Mouse (Mus musculus): Measurements from ENCODE around the gene Slco4a1. TPM values are rescaled to one million over a fixed set of nuclear protein-coding genes. Genes with fewer than 3 reads are reported as not detected.

Gene Slco4a1
- polyA plus RNA-seq, 1 experiment from 2014 or later: 1.9 TPM

DNA sequence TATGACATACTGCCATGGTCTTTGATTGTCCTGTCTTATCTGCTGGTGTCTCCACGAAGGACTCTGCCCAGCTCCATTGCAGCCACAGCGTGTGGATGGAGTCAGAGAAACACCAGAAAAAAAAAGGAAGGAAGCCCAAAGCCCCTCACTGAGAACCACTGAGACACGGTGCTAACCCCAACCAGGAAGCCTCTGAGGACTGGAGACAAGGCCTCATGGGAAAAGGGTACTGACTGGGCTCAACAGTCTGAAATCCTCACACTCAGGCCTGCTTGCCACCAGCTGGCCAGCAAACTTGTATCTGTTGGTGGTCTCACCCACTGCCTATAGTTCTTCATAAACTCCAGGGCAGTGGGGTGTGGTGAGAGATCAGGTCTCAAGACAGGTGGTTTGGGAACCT, 16.3 kb upstream of the Slco4a1 start:
- Histone ChIP-seq H3K36me3 (ENCODE audit: control insufficient read depth, insufficient read depth, low read length) (no peaks in the 10 kb centered on the region), H3K27me3 (ENCODE audit: control insufficient read depth, insufficient read depth, low read length) (no peaks in the 10 kb centered on the region), H3K9me3 (ENCODE audit: control insufficient read depth, low read length) (no peaks in the 10 kb centered on the region), H3K4me2 (ENCODE audit: low read depth, severe bottlenecking) (no peak overlapping the region), H3K4me3 (ENCODE audit: low read depth, low read length) (no peak overlapping the region), H3K27ac (replicated peaks; ENCODE audit: low read depth, low read length) (no peak overlapping the region), H3K4me1 (ENCODE audit: control insufficient read depth, insufficient read depth, low read length) (peaks cover 20% of the 10 kb centered on the region), H3K9ac (ENCODE audit: low read length) (no peak overlapping the region)
- ATAC-seq (ENCODE audit: insufficient number of reproducible peaks, low FRiP score, low TSS enrichment, low read depth): no peak
- no peak for DNase-seq (ENCODE audit: low spot score)
- WGBS: 73% methylated on average over 3 of the region's 3 CpGs

DNA sequence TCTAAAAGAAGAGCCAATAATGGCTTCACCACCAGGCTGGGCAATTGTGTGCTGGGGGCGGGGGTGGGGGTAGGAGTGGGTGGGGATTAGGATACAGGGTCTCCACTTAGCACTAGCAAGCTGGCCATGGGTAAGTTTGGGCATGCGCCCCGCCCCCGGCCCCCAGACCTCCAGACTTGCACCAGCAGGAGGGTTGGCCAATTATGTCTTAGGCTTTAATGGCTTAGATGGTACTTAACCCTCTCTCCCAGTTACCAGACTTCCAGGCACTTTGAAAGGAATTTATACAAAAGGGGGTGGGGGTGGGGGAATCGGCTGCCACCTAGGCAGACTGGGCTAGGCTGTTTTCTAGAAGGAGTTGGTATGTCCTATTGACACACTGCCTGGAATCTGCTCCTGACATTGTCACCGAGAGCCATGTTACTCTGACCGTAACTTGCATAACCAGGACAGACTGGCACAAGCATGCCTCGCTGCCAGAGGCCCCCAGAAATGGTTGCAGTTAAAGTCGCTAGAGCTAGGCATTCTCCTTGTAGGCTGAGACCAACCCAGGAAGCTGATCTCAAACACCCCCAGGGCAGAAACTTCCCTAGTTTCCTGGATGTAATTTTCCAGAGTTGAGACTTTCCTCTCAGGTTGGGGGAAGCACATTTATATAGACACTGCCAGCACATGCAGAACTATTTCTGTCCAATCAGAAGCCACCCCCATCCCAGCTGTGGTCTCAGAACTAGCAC, 15.3 kb upstream of the Slco4a1 start:
- peak; percentile 30 for DNase-seq (ENCODE audit: low spot score)
- Histone ChIP-seq H3K9ac (ENCODE audit: low read length) (no peak overlapping the region), H3K4me3 (ENCODE audit: low read depth, low read length) (no peak overlapping the region), H3K27me3 (ENCODE audit: control insufficient read depth, insufficient read depth, low read length) (no peaks in the 10 kb centered on the region), H3K4me1 (ENCODE audit: control insufficient read depth, insufficient read depth, low read length) (peaks cover 20% of the 10 kb centered on the region), H3K4me2 (ENCODE audit: low read depth, severe bottlenecking) (no peak overlapping the region), H3K9me3 (ENCODE audit: control insufficient read depth, low read length) (no peaks in the 10 kb centered on the region), H3K27ac (replicated peaks; ENCODE audit: low read depth, low read length) (0 out of 2 replicates have a peak overlapping the region, but pooled peaks have one; percentile 6), H3K36me3 (ENCODE audit: control insufficient read depth, insufficient read depth, low read length) (no peaks in the 10 kb centered on the region)
- ATAC-seq (ENCODE audit: insufficient number of reproducible peaks, low FRiP score, low TSS enrichment, low read depth): peak; percentile 50; the same call in 1 of the 2 replicates
- 35% methylated on average over 9 of the region's 9 CpGs for WGBS

DNA sequence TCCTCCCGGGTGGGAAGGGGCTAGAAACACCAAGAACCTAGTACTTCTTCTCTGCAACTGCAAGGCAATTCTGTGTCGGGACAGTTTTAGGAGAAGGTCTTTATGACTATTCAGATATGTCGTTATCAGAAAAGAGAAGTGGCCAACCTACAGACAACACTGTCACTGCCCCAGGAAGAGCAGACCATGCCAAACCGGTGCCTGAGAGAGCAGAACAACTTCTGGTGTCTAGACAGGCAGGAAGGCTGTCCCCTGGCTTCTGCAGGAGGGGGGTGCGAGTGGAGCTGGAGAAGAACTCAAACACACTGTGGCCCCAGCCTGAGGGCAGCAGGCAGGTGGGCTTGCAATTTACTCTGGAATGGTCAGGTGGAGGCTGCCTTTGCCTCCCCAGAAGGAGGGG, 14.0 kb upstream of the Slco4a1 start:
- 77% methylated on average over 5 of the region's 5 CpGs for whole genome bisulfite sequencing
- no peak overlapping the region for H3K27ac ChIP-seq (replicated peaks; ENCODE audit: low read depth, low read length)
- no peak for ATAC-seq (ENCODE audit: insufficient number of reproducible peaks, low FRiP score, low TSS enrichment, low read depth)

DNA sequence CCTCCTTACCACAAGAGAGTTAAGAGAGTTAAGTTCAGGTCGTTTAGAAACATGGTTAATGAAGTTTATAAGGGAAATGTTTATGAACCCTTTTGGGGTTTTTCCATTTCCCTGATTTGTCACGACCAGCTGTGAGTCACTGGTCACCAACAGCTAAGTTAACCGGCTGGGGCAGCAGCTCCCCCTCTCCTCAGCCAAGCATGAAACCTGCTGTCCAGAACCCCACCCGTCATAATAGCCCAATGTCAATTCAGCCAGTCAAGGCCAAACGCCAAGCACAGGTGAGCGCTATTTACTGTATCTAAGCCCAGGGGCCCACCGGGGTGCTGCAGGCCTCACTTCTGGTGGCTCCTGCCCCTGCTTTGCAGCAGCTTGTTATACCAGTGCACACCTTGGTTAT, 12.2 kb upstream of the Slco4a1 start:
- DNase-seq (ENCODE audit: low spot score): no peak
- no peak overlapping the region for H3K4me3 ChIP-seq (ENCODE audit: low read depth, low read length)
- H3K9ac ChIP-seq (ENCODE audit: low read length): no peak overlapping the region
- H3K4me2 ChIP-seq (ENCODE audit: low read depth, severe bottlenecking): no peak overlapping the region
- ATAC-seq (ENCODE audit: insufficient number of reproducible peaks, low FRiP score, low TSS enrichment, low read depth): no peak
- H3K9me3 ChIP-seq (ENCODE audit: control insufficient read depth, low read length): no peaks in the 10 kb centered on the region
- peaks cover 20% of the 10 kb centered on the region for H3K4me1 ChIP-seq (ENCODE audit: control insufficient read depth, insufficient read depth, low read length)
- H3K27me3 ChIP-seq (ENCODE audit: control insufficient read depth, insufficient read depth, low read length): no peaks in the 10 kb centered on the region
- WGBS: 56% methylated on average over 7 of the region's 7 CpGs
- no peak overlapping the region for H3K27ac ChIP-seq (replicated peaks; ENCODE audit: low read depth, low read length)
- H3K36me3 ChIP-seq (ENCODE audit: control insufficient read depth, insufficient read depth, low read length): no peaks in the 10 kb centered on the region

More for the DNA sequence above, 14.0 kb upstream of the Slco4a1 start:
- no peaks in the 10 kb centered on the region for H3K36me3 ChIP-seq (ENCODE audit: control insufficient read depth, insufficient read depth, low read length)
- DNase-seq (ENCODE audit: low spot score): no peak
- peaks cover 20% of the 10 kb centered on the region for H3K4me1 ChIP-seq (ENCODE audit: control insufficient read depth, insufficient read depth, low read length)
- H3K27me3 ChIP-seq (ENCODE audit: control insufficient read depth, insufficient read depth, low read length): no peaks in the 10 kb centered on the region
- H3K4me2 ChIP-seq (ENCODE audit: low read depth, severe bottlenecking): no peak overlapping the region
- H3K9me3 ChIP-seq (ENCODE audit: control insufficient read depth, low read length): no peaks in the 10 kb centered on the region
- no peak overlapping the region for H3K9ac ChIP-seq (ENCODE audit: low read length)
- no peak overlapping the region for H3K4me3 ChIP-seq (ENCODE audit: low read depth, low read length)

DNA sequence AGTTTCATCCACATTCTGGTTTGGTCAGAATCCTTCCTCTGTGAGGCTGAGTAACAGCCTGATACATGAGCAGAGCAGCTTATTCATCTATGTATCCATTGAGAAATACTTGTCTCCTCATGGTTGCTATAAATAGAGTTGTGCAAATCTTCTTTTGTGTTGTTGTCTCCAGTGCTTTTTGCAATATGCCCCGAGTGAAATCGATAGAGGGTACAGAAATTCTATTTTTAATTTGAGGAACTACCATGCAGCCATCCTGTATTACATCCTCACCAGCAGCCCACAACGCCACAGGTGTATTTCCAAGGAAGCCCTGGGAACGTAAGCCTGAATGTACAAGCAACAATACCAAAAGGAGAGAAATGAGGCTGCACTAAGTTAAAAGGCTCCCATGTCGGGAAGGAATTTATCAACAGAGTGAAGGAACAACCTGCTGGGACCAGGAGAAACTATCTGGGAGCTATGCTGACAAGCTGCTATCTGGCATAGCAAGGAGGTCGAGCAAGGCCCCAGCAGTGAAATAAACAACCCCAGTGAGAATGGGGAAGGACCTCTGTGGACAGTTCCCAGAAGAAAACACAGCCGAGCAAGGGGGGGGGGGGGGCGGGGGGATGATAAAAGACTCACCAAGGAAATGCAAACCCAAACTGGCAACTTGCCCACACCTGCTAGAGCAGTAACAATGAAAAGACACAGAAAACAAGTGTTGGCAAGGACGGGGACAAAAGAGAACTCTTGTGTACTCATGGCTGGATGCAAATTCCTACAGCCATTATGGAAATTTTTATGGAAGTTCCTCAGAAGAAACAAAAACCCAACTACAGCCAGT, 10.9 kb upstream of the Slco4a1 start:
- Histone ChIP-seq H3K4me3 (ENCODE audit: low read depth, low read length) (no peak overlapping the region), H3K4me2 (ENCODE audit: low read depth, severe bottlenecking) (no peak overlapping the region), H3K9ac (ENCODE audit: low read length) (no peak overlapping the region), H3K36me3 (ENCODE audit: control insufficient read depth, insufficient read depth, low read length) (no peaks in the 10 kb centered on the region), H3K4me1 (ENCODE audit: control insufficient read depth, insufficient read depth, low read length) (peaks cover 17% of the 10 kb centered on the region; the same call in 1 of the 2 replicates), H3K9me3 (ENCODE audit: control insufficient read depth, low read length) (no peaks in the 10 kb centered on the region), H3K27me3 (ENCODE audit: control insufficient read depth, insufficient read depth, low read length) (no peaks in the 10 kb centered on the region), H3K27ac (replicated peaks; ENCODE audit: low read depth, low read length) (no peak overlapping the region)
- DNase-seq (ENCODE audit: low spot score) (no peak), ATAC-seq (ENCODE audit: insufficient number of reproducible peaks, low FRiP score, low TSS enrichment, low read depth) (no peak)
- 55% methylated on average over 9 of the region's 9 CpGs for WGBS

DNA sequence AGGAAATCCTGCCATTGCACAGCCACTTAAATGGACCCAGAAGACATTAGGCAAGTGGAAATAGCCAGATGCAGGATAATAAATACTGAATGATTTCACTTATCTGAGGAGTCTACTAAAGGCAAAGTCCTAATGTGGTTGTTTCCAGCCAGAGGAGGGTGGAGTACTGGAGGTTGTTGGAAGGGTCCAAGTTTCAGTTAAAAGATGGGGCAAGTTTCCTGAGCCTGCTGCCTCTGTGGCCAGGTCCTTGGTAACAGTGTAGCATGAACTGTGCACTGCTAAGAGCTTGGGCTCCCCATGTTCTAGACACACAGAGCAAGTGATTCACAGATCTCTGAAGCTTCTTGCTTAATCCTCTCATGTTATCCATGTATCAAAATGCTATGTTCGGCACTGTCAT, 10.1 kb upstream of the Slco4a1 start:
- no peak overlapping the region for H3K4me3 ChIP-seq (ENCODE audit: low read depth, low read length)
- H3K4me2 ChIP-seq (ENCODE audit: low read depth, severe bottlenecking): no peak overlapping the region
- H3K27me3 ChIP-seq (ENCODE audit: control insufficient read depth, insufficient read depth, low read length): no peaks in the 10 kb centered on the region
- 95% methylated on average over 1 of the region's 1 CpGs for WGBS
- DNase-seq (ENCODE audit: low spot score): no peak
- no peak for ATAC-seq (ENCODE audit: insufficient number of reproducible peaks, low FRiP score, low TSS enrichment, low read depth)
- H3K36me3 ChIP-seq (ENCODE audit: control insufficient read depth, insufficient read depth, low read length): no peaks in the 10 kb centered on the region
- peaks cover 10% of the 10 kb centered on the region; the same call in 1 of the 2 replicates for H3K4me1 ChIP-seq (ENCODE audit: control insufficient read depth, insufficient read depth, low read length)
- H3K9me3 ChIP-seq (ENCODE audit: control insufficient read depth, low read length): no peaks in the 10 kb centered on the region
- no peak overlapping the region for H3K27ac ChIP-seq (replicated peaks; ENCODE audit: low read depth, low read length)
- no peak overlapping the region for H3K9ac ChIP-seq (ENCODE audit: low read length)

DNA sequence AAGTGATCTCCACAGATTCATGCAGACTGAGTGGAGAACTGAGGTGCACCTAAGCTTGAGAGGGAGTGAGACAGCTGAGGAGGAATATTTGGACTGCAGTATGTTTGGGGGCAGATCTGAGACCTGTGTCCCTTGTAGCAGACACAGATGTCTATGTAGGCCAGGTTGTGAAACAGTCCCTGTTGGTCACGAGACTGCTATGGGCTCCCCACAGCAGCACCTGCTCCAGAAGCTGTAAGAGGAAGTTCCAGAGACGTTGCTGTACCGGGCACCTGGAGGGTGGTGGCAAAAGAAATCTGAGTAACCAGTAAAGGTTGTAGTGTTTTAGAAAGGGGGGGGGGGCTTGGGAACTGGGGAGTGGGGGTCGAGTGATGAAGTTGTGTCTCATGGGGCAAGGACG, 7.0 kb upstream of the Slco4a1 start:
- Histone ChIP-seq H3K36me3 (ENCODE audit: control insufficient read depth, insufficient read depth, low read length) (no peaks in the 10 kb centered on the region), H3K9ac (ENCODE audit: low read length) (no peak overlapping the region), H3K4me3 (ENCODE audit: low read depth, low read length) (no peak overlapping the region), H3K27ac (replicated peaks; ENCODE audit: low read depth, low read length) (no peak overlapping the region), H3K4me1 (ENCODE audit: control insufficient read depth, insufficient read depth, low read length) (0 out of 2 replicates have a peak, but pooled peaks cover 3% of the 10 kb centered on the region), H3K4me2 (ENCODE audit: low read depth, severe bottlenecking) (no peak overlapping the region), H3K27me3 (ENCODE audit: control insufficient read depth, insufficient read depth, low read length) (no peaks in the 10 kb centered on the region), H3K9me3 (ENCODE audit: control insufficient read depth, low read length) (no peaks in the 10 kb centered on the region)
- WGBS: 64% methylated on average over 5 of the region's 5 CpGs
- ATAC-seq (ENCODE audit: insufficient number of reproducible peaks, low FRiP score, low TSS enrichment, low read depth) (no peak), DNase-seq (ENCODE audit: low spot score) (no peak)

DNA sequence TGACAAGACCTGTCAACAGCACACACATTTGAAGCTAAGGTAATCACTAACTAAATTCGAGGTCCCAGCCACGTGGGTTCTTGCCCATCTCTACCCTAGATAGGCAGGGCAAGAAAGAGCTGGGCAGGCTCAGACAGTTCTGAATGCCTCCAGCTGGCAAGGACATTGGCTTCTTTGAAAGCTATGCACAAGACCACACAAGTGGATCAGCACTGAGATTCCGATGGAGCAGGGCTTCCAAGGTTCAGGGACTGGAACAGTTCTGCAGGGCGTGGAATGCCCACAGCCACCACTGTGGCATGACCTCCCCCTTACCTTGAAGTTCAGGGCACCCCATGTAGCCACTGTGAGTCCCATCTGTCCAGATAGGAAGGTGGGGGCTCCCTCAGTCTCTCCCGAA, 5.5 kb upstream of the Slco4a1 start:
- WGBS: 86% methylated on average over 5 of the region's 5 CpGs
- H3K4me2 ChIP-seq (ENCODE audit: low read depth, severe bottlenecking): no peak overlapping the region

More for the DNA sequence above, 5.5 kb upstream of the Slco4a1 start:
- no peaks in the 10 kb centered on the region for H3K4me1 ChIP-seq (ENCODE audit: control insufficient read depth, insufficient read depth, low read length)
- no peaks in the 10 kb centered on the region for H3K9me3 ChIP-seq (ENCODE audit: control insufficient read depth, low read length)
- DNase-seq (ENCODE audit: low spot score) (no peak), ATAC-seq (ENCODE audit: insufficient number of reproducible peaks, low FRiP score, low TSS enrichment, low read depth) (no peak)
- H3K36me3 ChIP-seq (ENCODE audit: control insufficient read depth, insufficient read depth, low read length): no peaks in the 10 kb centered on the region
- H3K9ac ChIP-seq (ENCODE audit: low read length): no peak overlapping the region
- H3K27ac ChIP-seq (replicated peaks; ENCODE audit: low read depth, low read length): no peak overlapping the region
- H3K27me3 ChIP-seq (ENCODE audit: control insufficient read depth, insufficient read depth, low read length): 0 out of 2 replicates have a peak, but pooled peaks cover under 1% of the 10 kb centered on the region
- H3K4me3 ChIP-seq (ENCODE audit: low read depth, low read length): no peak overlapping the region

All from limb, embryonic 11.5 days (tissue).